Mouse (Mus musculus) small intestine, adult 2 months (tissue): ENCODE measurements at regions not wholly inside any gene's neighbourhood (a gene's known extent, or its start where the extent isn't known, plus 50 kb on each side); places are given as distances from the start of the nearest gene placed in this dataset.

Experiments
- CTCF ChIP-seq: fragments of 200-500 bp; IDR thresholded peaks from 2 replicates; pipeline ENCODE4 v1.5.1; 2012; ENCODE audit warnings: low read depth, mild to moderate bottlenecking, control low read depth, inconsistent platforms, low read length, moderate library complexity, mixed read lengths; ENCODE audit not compliant: insufficient replicate concordance, insufficient read length; ENCODE audit errors: extremely low read depth
- POLR2A ChIP-seq: fragments of 200-500 bp; IDR thresholded peaks from 2 replicates; pipeline ENCODE4 v1.6.1; 2012; ENCODE audit warnings: low read depth, mild to moderate bottlenecking, control low read depth, inconsistent platforms, low read length, moderate library complexity

DNA sequence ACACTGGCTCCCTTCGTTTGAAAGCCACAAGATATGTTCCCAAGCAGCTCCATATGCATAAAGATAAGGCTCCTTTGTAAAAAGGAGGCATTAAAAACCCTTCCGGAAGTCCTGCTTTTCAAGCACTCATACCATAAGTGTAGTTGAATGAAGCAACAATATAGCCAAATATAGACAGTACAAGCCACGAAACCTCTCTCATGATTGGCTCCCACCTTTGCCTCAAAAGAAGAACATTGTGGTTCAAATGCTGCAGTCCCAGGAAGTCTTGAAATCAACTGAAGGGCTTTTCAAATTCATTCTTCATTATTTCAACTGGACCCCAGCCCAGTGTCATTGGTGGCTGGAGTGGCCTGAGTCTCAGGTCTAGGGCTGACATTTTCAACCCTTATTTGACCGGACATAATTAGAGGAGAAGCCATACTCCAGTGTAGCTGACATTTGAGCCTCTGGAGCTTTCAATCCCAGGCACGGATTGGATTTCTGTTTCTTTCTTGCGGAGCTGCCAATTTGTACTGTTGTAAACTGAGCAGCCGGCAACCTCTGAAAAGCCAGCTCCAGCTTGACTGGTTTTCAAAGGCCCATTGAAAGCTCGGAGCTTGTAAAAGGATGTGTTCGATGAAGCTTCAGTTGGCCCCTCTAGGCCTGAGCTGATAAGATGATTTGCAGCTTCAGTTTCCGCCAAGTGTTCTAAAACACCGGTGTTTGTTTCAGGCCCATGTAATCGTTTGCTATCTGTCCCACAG is 105.4 kb downstream of the Tmsb4x start:
- no peak for TF ChIP-seq CTCF
- no peak for TF ChIP-seq POLR2A
